Comparison of ENCODE assay signal across 22 mouse cellular contexts in the genomic region with DNA sequence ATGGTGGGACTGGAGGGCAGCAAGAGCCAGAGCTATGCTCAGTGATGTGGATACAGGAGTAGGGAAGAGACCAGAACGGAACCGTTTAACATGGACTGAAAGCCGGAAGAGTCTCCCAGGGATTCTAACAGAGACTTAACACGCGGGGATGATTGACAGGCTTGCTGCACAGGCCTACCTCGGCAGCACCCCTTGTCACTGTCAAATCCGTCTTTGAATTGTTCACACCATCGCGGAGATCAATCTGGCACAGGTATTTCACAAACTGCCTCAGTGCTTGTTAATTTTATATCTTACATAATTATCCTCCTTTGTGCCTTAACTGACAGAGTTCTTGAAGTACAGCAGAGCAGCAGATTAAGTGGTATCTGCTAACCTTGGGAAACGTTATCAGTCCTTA. TPM values are rescaled to one million over a fixed set of nuclear protein-coding genes. Genes with fewer than 3 reads are reported as not detected.
A peak's percentile ranks its signal among the peaks of the same experiment; 100 is the strongest.
DNase-seq lines count a peak whose midpoint lies in the region; ATAC-seq and TF ChIP-seq lines count a peak whose summit lies in the region.
"Had no signal": no experiment of that assay in that cellular context is flagged by ENCODE, and none has a peak within 500 bp of the region (broad histone marks: within the 10 kb centered on the region; RNA-seq: fewer than 3 reads in every experiment).

No protein-coding gene starts in this region.

- WGBS in forebrain, embryonic 15.5 days: 76% methylated on average over 10 of the region's 10 CpGs
- 89% methylated on average over 10 of the region's 10 CpGs for WGBS in forebrain, embryonic 11.5 days
- 67% methylated on average over 10 of the region's 10 CpGs for WGBS in forebrain, postnatal 0 days
- WGBS in forebrain, embryonic 12.5 days: 82% methylated on average over 10 of the region's 10 CpGs

- no peaks in the 10 kb centered on the region for H3K4me1 ChIP-seq in forebrain, embryonic 15.5 days
- no peaks in the 10 kb centered on the region; the same call in 1 of the 2 replicates for H3K4me1 ChIP-seq in forebrain, embryonic 11.5 days (replicated peaks; ENCODE audit: control insufficient read depth, insufficient read depth, low read length)
- H3K4me1 ChIP-seq in forebrain, postnatal 0 days (ENCODE audit: insufficient read depth): no peaks in the 10 kb centered on the region
- H3K4me1 ChIP-seq in forebrain, embryonic 12.5 days: peaks cover 12% of the 10 kb centered on the region

- no peaks in the 10 kb centered on the region for H3K27me3 ChIP-seq in forebrain, embryonic 15.5 days
- no peaks in the 10 kb centered on the region for H3K27me3 ChIP-seq in forebrain, embryonic 11.5 days (ENCODE audit: control insufficient read depth, insufficient read depth, low read length)
- no peaks in the 10 kb centered on the region for H3K27me3 ChIP-seq in forebrain, postnatal 0 days (ENCODE audit: insufficient read depth, low read length)
- H3K27me3 ChIP-seq in forebrain, embryonic 12.5 days: no peaks in the 10 kb centered on the region
- H3K27me3 ChIP-seq: embryonic facial prominence, embryonic 13.5 days; embryonic facial prominence, embryonic 15.5 days had no signal

- no peaks in the 10 kb centered on the region for H3K9me3 ChIP-seq in forebrain, embryonic 15.5 days
- no peaks in the 10 kb centered on the region for H3K9me3 ChIP-seq in forebrain, embryonic 11.5 days (ENCODE audit: control insufficient read depth, low read length)
- no peaks in the 10 kb centered on the region for H3K9me3 ChIP-seq in forebrain, postnatal 0 days (ENCODE audit: low read length)
- no peaks in the 10 kb centered on the region for H3K9me3 ChIP-seq in forebrain, embryonic 12.5 days
- H3K9me3 ChIP-seq: embryonic facial prominence, embryonic 13.5 days; embryonic facial prominence, embryonic 15.5 days had no signal

- no peaks in the 10 kb centered on the region for H3K36me3 ChIP-seq in forebrain, embryonic 15.5 days
- H3K36me3 ChIP-seq in forebrain, embryonic 11.5 days (ENCODE audit: control insufficient read depth, insufficient read depth, low read length): no peaks in the 10 kb centered on the region
- H3K36me3 ChIP-seq in forebrain, postnatal 0 days (ENCODE audit: insufficient read depth): no peaks in the 10 kb centered on the region
- H3K36me3 ChIP-seq in forebrain, embryonic 12.5 days (replicated peaks): no peaks in the 10 kb centered on the region
- H3K36me3 ChIP-seq: embryonic facial prominence, embryonic 13.5 days; embryonic facial prominence, embryonic 15.5 days had no signal

- DNase-seq in forebrain, embryonic 11.5 days (ENCODE audit: low spot score): no peak
- no peak for DNase-seq in forebrain, postnatal 0 days
- DNase-seq in brain, adult 2 months (ENCODE audit: low read depth, low spot score): peak; percentile 40
- DNase-seq in brain, embryonic 14.5 days (ENCODE audit: low read depth): peak; percentile 52
- no peak for DNase-seq in gastrocnemius, postnatal 4 days (ENCODE audit: low spot score in 2 of 2)
- DNase-seq: adrenal gland, adult 2 months; adrenal gland, postnatal 10 days; adrenal gland, postnatal 25 days; cerebellum, adult 11 months; cerebellum, adult 18-20 months; cerebellum, adult 8-10 months; cerebellum, adult 9-11 months; cerebellum, postnatal 14 days; cerebellum, postnatal 36 days; embryo, embryonic 11 days had no signal

- TF ChIP-seq CTCF in forebrain, postnatal 0 days (IDR thresholded peaks at IDR 0.05; ENCODE audit: low read depth): no peak
- no peak for TF ChIP-seq CTCF in brain, embryonic 14.5 days (IDR thresholded peaks at IDR 0.05; ENCODE audit: borderline replicate concordance, extremely low read depth, insufficient read depth, insufficient read length)

- H3K27ac ChIP-seq in forebrain, embryonic 15.5 days (replicated peaks): 0 out of 2 replicates have a peak overlapping the region, but pooled peaks have one; percentile 8
- H3K27ac ChIP-seq in forebrain, embryonic 11.5 days (ENCODE audit: low read depth, low read length): no peak overlapping the region
- no peak overlapping the region for H3K27ac ChIP-seq in forebrain, postnatal 0 days (ENCODE audit: low read depth, low read length)
- no peak overlapping the region for H3K27ac ChIP-seq in forebrain, embryonic 12.5 days
- H3K27ac ChIP-seq: embryonic facial prominence, embryonic 13.5 days; embryonic facial prominence, embryonic 15.5 days had no signal

- no peak overlapping the region for H3K4me3 ChIP-seq in forebrain, embryonic 15.5 days
- H3K4me3 ChIP-seq in forebrain, embryonic 11.5 days (ENCODE audit: low read depth, low read length): no peak overlapping the region
- H3K4me3 ChIP-seq in forebrain, postnatal 0 days (ENCODE audit: low read depth, low read length): no peak overlapping the region
- H3K4me3 ChIP-seq in forebrain, embryonic 12.5 days (replicated peaks): no peak overlapping the region
- H3K4me3 ChIP-seq: embryonic facial prominence, embryonic 13.5 days; embryonic facial prominence, embryonic 15.5 days; erythroblast, embryonic 14.5 days had no signal

- no peak; the same call in 1 of the 2 replicates for ATAC-seq in forebrain, embryonic 15.5 days (replicated peaks)
- ATAC-seq in forebrain, embryonic 11.5 days (replicated peaks; ENCODE audit: low FRiP score): no peak
- ATAC-seq in forebrain, postnatal 0 days: peak; percentile 79; the same call in 1 of the 2 replicates
- ATAC-seq in forebrain, embryonic 12.5 days (ENCODE audit: low FRiP score): no peak

- no peak overlapping the region for H3K4me2 ChIP-seq in forebrain, embryonic 15.5 days (replicated peaks)
- no peak overlapping the region for H3K4me2 ChIP-seq in forebrain, embryonic 11.5 days (ENCODE audit: low read depth, low read length, severe bottlenecking)
- no peak overlapping the region for H3K4me2 ChIP-seq in forebrain, postnatal 0 days (ENCODE audit: low read depth)
- H3K4me2 ChIP-seq in forebrain, embryonic 12.5 days: no peak overlapping the region
- H3K4me2 ChIP-seq: embryonic facial prominence, embryonic 13.5 days; embryonic facial prominence, embryonic 15.5 days had no signal

- no peak for TF ChIP-seq POLR2A in brain, embryonic 14.5 days (IDR thresholded peaks at IDR 0.05; ENCODE audit: borderline replicate concordance, extremely low read depth, insufficient read depth, insufficient read length, poor library complexity, severe bottlenecking)

- H3K9ac ChIP-seq in forebrain, embryonic 15.5 days (replicated peaks): no peak overlapping the region
- no peak overlapping the region for H3K9ac ChIP-seq in forebrain, embryonic 11.5 days (ENCODE audit: low read length)
- no peak overlapping the region for H3K9ac ChIP-seq in forebrain, postnatal 0 days
- no peak overlapping the region for H3K9ac ChIP-seq in forebrain, embryonic 12.5 days
- H3K9ac ChIP-seq: embryonic facial prominence, embryonic 13.5 days; embryonic facial prominence, embryonic 15.5 days had no signal

RNA-seq across cellular contexts. Expression of a gene that starts 33.4 kb away (rescaled TPM):
- polyA plus RNA-seq in forebrain, embryonic 15.5 days (2015; fragmentation: Nextera tagmentation; extraction: Ambion mirVana): 23.9 and 24.7 TPM in 2 replicates
- polyA plus RNA-seq in forebrain, embryonic 11.5 days (2014; fragmentation: Nextera tagmentation; extraction: Ambion mirVana): 5.8 and 6.5 TPM in 2 replicates
- 19.2 and 20.9 TPM in 2 replicates for total RNA-seq in forebrain, postnatal 0 days (2014; rRNA removed)
- polyA plus RNA-seq in forebrain, postnatal 0 days (2015; fragmentation: Nextera tagmentation; extraction: Ambion mirVana): 15.4 and 22.0 TPM in 2 replicates
- 10.7 and 10.8 TPM in 2 replicates for polyA plus RNA-seq in forebrain, embryonic 12.5 days (2016; fragmentation: Nextera tagmentation; extraction: Ambion mirVana)
- 22.0 and 27.3 TPM in 2 replicates for polyA plus RNA-seq in brain, embryonic 14.5 days (2012; rRNA removed)
- 1 to 10 TPM; 4.3 to 4.4 TPM for total RNA-seq in gastrocnemius, postnatal 4 days (2021)
- total RNA-seq: common myeloid progenitor, adult 5-6 weeks; MEL had no signal
- polyA plus RNA-seq: erythroblast, embryonic 14.5 days had no signal

Comparison
In these comparisons a context has a peak if more than half of its experiments do, and no peak if none do; other contexts are left out.
1. DNase-seq: peak in brain, adult 2 months (single experiment) and brain, embryonic 14.5 days (single experiment); none in forebrain, embryonic 11.5 days (single experiment), forebrain, postnatal 0 days (single experiment) and gastrocnemius, postnatal 4 days (0 of 2).